Mouse (Mus musculus) heart, postnatal 4 days (tissue): ENCODE measurements at regions not wholly inside any gene's neighbourhood (a gene's known extent, or its start where the extent isn't known, plus 50 kb on each side); places are given as distances from the start of the nearest gene placed in this dataset.
A peak's percentile ranks its signal among the peaks of the same experiment; 100 is the strongest.

Source experiments
- DNase-seq: peaks from one replicate; pipeline ENCODE4 v3.0.0; 2021

GRCm38 (mm10) chr13:80502927-80503326, 380.3 kb upstream of the Arrdc3 start:
- no peak for DNase-seq

- no peak for DNase-seq
Observed at GRCm38 (mm10) chr13:80514171-80514981, 368.8 kb upstream of the Arrdc3 start.

DNA sequence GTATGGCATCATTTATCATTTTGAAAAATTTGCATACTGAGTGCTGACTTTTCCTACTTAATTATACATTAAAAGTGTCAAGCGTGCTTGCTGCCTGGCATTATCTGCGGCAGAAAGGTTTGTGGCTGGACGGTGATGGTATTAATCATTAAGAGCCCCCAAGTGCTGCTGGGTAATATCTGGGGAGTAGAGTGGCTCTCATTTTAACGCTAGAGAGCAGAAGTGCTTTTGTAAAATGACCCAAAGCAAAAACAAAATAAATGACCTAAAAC, 368.3 kb upstream of the Arrdc3 start:
- DNase-seq = no peak

DNA sequence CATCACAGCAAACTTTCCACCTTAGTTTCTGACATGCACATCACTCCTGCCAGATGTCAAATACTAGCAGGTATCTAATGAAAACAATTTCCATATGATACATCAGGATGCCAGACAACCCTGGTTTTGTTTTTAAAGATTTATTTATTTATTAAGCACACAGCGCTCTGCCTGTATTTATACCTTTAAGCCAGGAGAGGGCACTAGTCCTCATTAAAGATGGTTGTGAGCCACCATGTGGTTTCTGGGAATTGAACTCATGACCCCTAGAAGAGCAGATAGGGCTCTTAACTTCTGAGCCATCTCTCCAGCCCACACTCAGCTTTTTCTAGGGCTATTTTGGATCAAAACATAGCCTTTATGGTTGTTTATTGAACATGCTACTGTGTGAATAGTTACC, 364.3 kb upstream of the Arrdc3 start:
- DNase-seq = no peak

DNA sequence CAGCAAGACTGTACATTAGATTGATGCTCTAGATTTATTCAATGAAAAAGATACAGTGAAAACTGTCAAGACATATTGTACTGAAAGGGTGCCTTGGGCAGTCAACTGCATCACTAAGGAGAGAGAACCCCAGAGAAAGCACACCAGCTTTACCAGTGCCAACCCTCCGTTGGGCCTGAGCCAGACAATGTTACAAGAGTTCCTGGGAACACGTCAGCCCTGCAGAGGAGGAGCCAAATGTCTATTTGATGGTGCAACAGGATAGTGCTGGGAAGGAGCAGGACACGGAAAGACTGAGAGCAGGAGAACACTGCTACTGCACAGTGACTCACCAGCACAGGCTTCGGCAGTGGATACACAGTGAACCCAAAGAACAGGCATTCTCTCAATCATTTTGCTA, 363.4 kb upstream of the Arrdc3 start:
- peak; percentile 46 for DNase-seq

- peak; percentile 63 for DNase-seq
Observed at GRCm38 (mm10) chr13:80535755-80536350, 347.3 kb upstream of the Arrdc3 start.

DNA sequence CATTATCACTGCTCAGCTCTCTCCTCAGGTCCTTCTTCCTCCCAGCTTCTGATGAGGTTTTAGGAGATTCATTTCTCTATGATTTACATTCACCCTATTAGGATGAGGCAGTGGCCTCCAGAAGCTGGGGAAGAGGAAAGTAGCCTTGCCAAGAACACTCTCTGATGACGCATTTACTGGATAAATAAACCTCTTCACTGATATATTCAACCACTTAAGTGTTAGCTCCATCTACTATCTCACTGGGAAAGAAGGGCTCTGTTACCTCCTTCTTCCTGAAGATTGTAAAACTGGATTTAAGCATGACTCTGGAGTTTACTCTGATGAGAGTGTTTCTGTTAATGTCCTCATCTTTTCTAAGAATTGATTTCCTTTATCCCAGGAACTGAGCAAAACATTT, 338.2 kb upstream of the Arrdc3 start:
- DNase-seq = no peak

GRCm38 (mm10) chr13:80557156-80557555, 326.0 kb upstream of the Arrdc3 start:
- DNase-seq = peak; percentile 9
